ENCODE assay signal across 9 mouse cellular contexts in genomic region chr15:100457340-100457739, GRCm38 (mm10). TPM values are rescaled to one million over a fixed set of nuclear protein-coding genes. Genes with fewer than 3 reads are reported as not detected.
DNase-seq lines count a peak whose midpoint lies in the region; ATAC-seq and TF ChIP-seq lines count a peak whose summit lies in the region.
"Had no signal": no experiment of that assay in that cellular context is flagged by ENCODE, and none has a peak within 500 bp of the region (broad histone marks: within the 10 kb centered on the region; RNA-seq: fewer than 3 reads in every experiment).

No protein-coding gene starts in this region.

- 0 out of 2 replicates have a peak, but pooled peaks have one; percentile 41 for ATAC-seq in G1E (ENCODE audit: extremely low read depth, insufficient number of reproducible peaks, low FRiP score, poor library complexity, severe bottlenecking)
- peak; percentile 85 for ATAC-seq in erythroid progenitor cell, adult 5-6 weeks (replicated peaks; ENCODE audit: low FRiP score, poor library complexity, severe bottlenecking)
- peak; percentile 72 for ATAC-seq in heart, postnatal 0 days (ENCODE audit: insufficient read depth, low read depth)

- no peak overlapping the region; the same call in 1 of the 2 replicates for H3K4me3 ChIP-seq in G1E (ENCODE audit: low read depth, low read length)
- H3K4me3 ChIP-seq in heart, postnatal 0 days (ENCODE audit: low read depth, low read length), result no peak overlapping the region
- H3K4me3 ChIP-seq: limb, embryonic 15.5 days had no signal

- no peak for TF ChIP-seq EP300 in heart, postnatal 0 days (IDR thresholded peaks at IDR 0.05; ENCODE audit: low read depth)

- no peaks in the 10 kb centered on the region for H3K27me3 ChIP-seq in G1E (ENCODE audit: insufficient read depth, low read length)
- H3K27me3 ChIP-seq in heart, postnatal 0 days (ENCODE audit: control insufficient read depth, insufficient read depth, low read length), result no peaks in the 10 kb centered on the region

- no peaks in the 10 kb centered on the region for H3K9me3 ChIP-seq in G1E (replicated peaks)
- no peaks in the 10 kb centered on the region for H3K9me3 ChIP-seq in heart, postnatal 0 days (replicated peaks; ENCODE audit: control insufficient read depth, low read length)
- H3K9me3 ChIP-seq: limb, embryonic 15.5 days had no signal

- no peak overlapping the region for H3K9ac ChIP-seq in heart, postnatal 0 days (replicated peaks; ENCODE audit: low read depth, low read length)
- H3K9ac ChIP-seq: limb, embryonic 15.5 days had no signal

- TF ChIP-seq CTCF in G1E (IDR thresholded peaks at IDR 0.05; ENCODE audit: low read depth, low read length), result peak; percentile 91
- TF ChIP-seq CTCF in heart, postnatal 0 days (IDR thresholded peaks at IDR 0.05; ENCODE audit: low read depth), result peak; percentile 93

- H3K27ac ChIP-seq in heart, postnatal 0 days (ENCODE audit: low read depth), result no peak overlapping the region
- H3K27ac ChIP-seq: limb, embryonic 15.5 days had no signal

- peak; percentile 30 for DNase-seq in G1E (ENCODE audit: low spot score)
- DNase-seq in brain, embryonic 18.5 days (ENCODE audit: low read depth, low spot score), result peak; percentile 45
- DNase-seq in heart, postnatal 0 days (ENCODE audit: low spot score), result peak; percentile 78
- peak; percentile 87 to 88 for DNase-seq in kidney, postnatal 4 days
- peak; percentile 67 to 79 for DNase-seq in lung, postnatal 4 days
- peak; percentile 74 to 82 for DNase-seq in right cerebral cortex, postnatal 10 days (ENCODE audit: low spot score in 2 of 2)
- DNase-seq in urinary bladder, postnatal 4 days (ENCODE audit: low spot score in 2 of 2), result peak; percentile 51 to 73

- 3% methylated on average over 17 of the region's 17 CpGs for WGBS in heart, postnatal 0 days

- peaks cover 43% of the 10 kb centered on the region for H3K4me1 ChIP-seq in G1E (ENCODE audit: insufficient read depth, low read depth, low read length)
- no peaks in the 10 kb centered on the region for H3K4me1 ChIP-seq in heart, postnatal 0 days (ENCODE audit: control insufficient read depth, insufficient read depth)

- peak overlapping the region; percentile 17; the same call in 1 of the 2 replicates for H3K4me2 ChIP-seq in heart, postnatal 0 days (ENCODE audit: low read depth, low read length)
- H3K4me2 ChIP-seq: limb, embryonic 15.5 days had no signal

- H3K36me3 ChIP-seq in G1E (replicated peaks), result no peaks in the 10 kb centered on the region
- no peaks in the 10 kb centered on the region for H3K36me3 ChIP-seq in heart, postnatal 0 days (replicated peaks; ENCODE audit: control insufficient read depth, insufficient read depth, low read length)
- H3K36me3 ChIP-seq: limb, embryonic 15.5 days had no signal

RNA-seq across cellular contexts. Expression of gene Letmd1, which starts 11.5 kb away (rescaled TPM):
- total RNA-seq in G1E (2014; fragmentation: Nextera tagmentation) (55.0 and 55.7 TPM in 2 replicates), G1E (2017) (28.4 and 32.8 TPM in 2 replicates)
- 54.5 and 60.8 TPM in 2 replicates for polyA plus RNA-seq in G1E (2012)
- 4.3 and 8.8 TPM in 2 replicates for total RNA-seq in erythroid progenitor cell, adult 5-6 weeks (2015; ENCODE audit: low replicate concordance)
- total RNA-seq in erythroid progenitor cell, adult 5-6 weeks (2017; ENCODE audit: low replicate concordance), result 4.4 and 4.5 TPM in 2 replicates
- total RNA-seq in heart, postnatal 0 days (2014; rRNA removed; ENCODE audit: low replicate concordance), result 18.5 and 25.5 TPM in 2 replicates
- polyA plus RNA-seq in heart, postnatal 0 days (2015; fragmentation: Nextera tagmentation; extraction: Ambion mirVana), result 7.5 and 7.6 TPM in 2 replicates

RNA-seq across cellular contexts. Expression of gene Slc11a2, which starts 32.5 kb away (rescaled TPM):
- total RNA-seq in G1E (2014; fragmentation: Nextera tagmentation) (66.1 and 95.4 TPM in 2 replicates), G1E (2017) (34.6 and 35.7 TPM in 2 replicates)
- 4.5 and 5.4 TPM in 2 replicates for polyA plus RNA-seq in G1E (2012)
- total RNA-seq in erythroid progenitor cell, adult 5-6 weeks (2015; ENCODE audit: low replicate concordance), result 119 and 142 TPM in 2 replicates
- total RNA-seq in erythroid progenitor cell, adult 5-6 weeks (2017; ENCODE audit: low replicate concordance), result 109 and 145 TPM in 2 replicates
- 18.0 and 66.7 TPM in 2 replicates for total RNA-seq in heart, postnatal 0 days (2014; rRNA removed; ENCODE audit: low replicate concordance)
- polyA plus RNA-seq in heart, postnatal 0 days (2015; fragmentation: Nextera tagmentation; extraction: Ambion mirVana), result 12.0 and 13.9 TPM in 2 replicates

RNA-seq across cellular contexts. Expression of gene Gm5475, which starts 35.4 kb away (rescaled TPM):
- total RNA-seq in G1E (2014; fragmentation: Nextera tagmentation), result not detected in 2 replicates
- 0.05 and 0.17 TPM in 2 replicates for total RNA-seq in G1E (2017)
- not detected in 2 replicates for polyA plus RNA-seq in G1E (2012)
- total RNA-seq in erythroid progenitor cell, adult 5-6 weeks (2015; ENCODE audit: low replicate concordance), result not detected in 2 replicates
- 0.51 TPM in 1 of 2 replicates, not detected in the other for total RNA-seq in erythroid progenitor cell, adult 5-6 weeks (2017; ENCODE audit: low replicate concordance)
- not detected in 2 replicates for total RNA-seq in heart, postnatal 0 days (2014; rRNA removed; ENCODE audit: low replicate concordance)
- polyA plus RNA-seq in heart, postnatal 0 days (2015; fragmentation: Nextera tagmentation; extraction: Ambion mirVana), result 0.04 TPM in 1 of 2 replicates, not detected in the other

RNA-seq across cellular contexts. Expression of gene Csrnp2, which starts 37.9 kb away (rescaled TPM):
- total RNA-seq in G1E (2014; fragmentation: Nextera tagmentation), result 2.2 and 3.1 TPM in 2 replicates
- 3.7 and 3.8 TPM in 2 replicates for total RNA-seq in G1E (2017)
- polyA plus RNA-seq in G1E (2012), result 1.3 and 1.4 TPM in 2 replicates
- not detected in 2 replicates for total RNA-seq in erythroid progenitor cell, adult 5-6 weeks (2015; ENCODE audit: low replicate concordance)
- total RNA-seq in erythroid progenitor cell, adult 5-6 weeks (2017; ENCODE audit: low replicate concordance), result 0.26 TPM in 1 of 2 replicates, not detected in the other
- total RNA-seq in heart, postnatal 0 days (2014; rRNA removed; ENCODE audit: low replicate concordance), result 5.1 and 6.0 TPM in 2 replicates
- polyA plus RNA-seq in heart, postnatal 0 days (2015; fragmentation: Nextera tagmentation; extraction: Ambion mirVana), result 4.6 and 5.0 TPM in 2 replicates

Comparison
In these comparisons a context has a peak if more than half of its experiments do, and no peak if none do; other contexts are left out.
1. DNase-seq: peak in every context shown above with its lines; median percentile 88 in kidney, postnatal 4 days; 78 in heart, postnatal 0 days; 78 in right cerebral cortex, postnatal 10 days; 73 in lung, postnatal 4 days; 62 in urinary bladder, postnatal 4 days; 45 in brain, embryonic 18.5 days; 30 in G1E.